ENCODE assay signal across 8 mouse cellular contexts in the genomic region with DNA sequence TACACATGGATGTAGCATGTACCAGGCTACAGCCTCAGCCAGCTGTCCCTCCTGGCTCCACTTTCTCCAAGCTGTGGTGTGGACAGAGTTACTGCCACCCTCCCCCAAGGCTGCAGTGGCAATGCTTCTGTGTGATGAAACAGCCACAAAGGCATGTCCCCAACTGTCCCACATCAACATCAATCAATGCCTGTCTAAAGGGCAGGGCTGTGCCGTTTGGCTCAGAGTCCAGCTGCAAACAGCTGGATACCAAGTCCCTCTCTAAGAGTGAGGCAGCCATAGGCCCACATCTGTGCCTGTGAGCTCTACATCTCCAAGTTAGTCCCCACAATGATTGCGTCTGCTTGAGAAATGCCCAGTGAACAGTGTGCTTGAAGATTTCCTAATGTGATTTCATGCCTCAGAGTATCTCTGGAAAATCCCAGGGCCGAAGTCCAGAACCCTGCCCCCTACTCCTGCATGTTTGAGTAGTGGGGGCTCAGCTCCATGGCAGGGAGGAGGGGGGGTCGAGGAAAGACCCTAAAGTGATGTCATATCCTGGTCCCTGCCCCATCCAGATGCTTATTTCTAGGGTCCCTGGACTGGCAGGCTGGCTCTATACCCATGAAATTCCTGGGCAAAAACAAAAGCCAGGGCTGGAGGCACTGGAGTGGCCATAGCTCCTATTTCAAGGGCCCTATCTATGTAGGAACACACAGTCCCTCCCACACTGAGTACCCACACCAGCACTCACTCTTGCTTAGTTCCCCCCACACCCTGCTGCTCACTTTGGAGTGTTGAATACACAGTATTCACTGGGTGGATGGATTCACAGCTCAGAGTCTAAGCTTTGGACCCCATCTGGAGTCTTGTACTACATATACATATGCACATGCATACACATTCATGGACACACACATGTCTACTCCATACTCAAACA. TPM values are rescaled to one million over a fixed set of nuclear protein-coding genes. Genes with fewer than 3 reads are reported as not detected.
DNase-seq lines count a peak whose midpoint lies in the region; ATAC-seq and TF ChIP-seq lines count a peak whose summit lies in the region.

No protein-coding gene starts in this region.

- H3K4me1 ChIP-seq in hindbrain, embryonic 13.5 days (replicated peaks): peaks cover 27% of the 10 kb centered on the region
- no peaks in the 10 kb centered on the region; the same call in 1 of the 2 replicates for H3K4me1 ChIP-seq in liver, embryonic 16.5 days (ENCODE audit: control insufficient read depth, low read depth, low read length)

- ATAC-seq in hindbrain, embryonic 13.5 days (ENCODE audit: low FRiP score): 0 out of 2 replicates have a peak, but pooled peaks have one; percentile 31
- ATAC-seq in liver, embryonic 16.5 days (ENCODE audit: low read depth): peak; percentile 70

- peaks cover 30% of the 10 kb centered on the region for H3K36me3 ChIP-seq in C2C12 (ENCODE audit: control insufficient read depth, insufficient read depth)
- no peaks in the 10 kb centered on the region for H3K36me3 ChIP-seq in hindbrain, embryonic 13.5 days
- no peaks in the 10 kb centered on the region for H3K36me3 ChIP-seq in liver, embryonic 16.5 days (ENCODE audit: control insufficient read depth, insufficient read depth)

- no peak overlapping the region for H3K9ac ChIP-seq in hindbrain, embryonic 13.5 days
- H3K9ac ChIP-seq in liver, embryonic 16.5 days (ENCODE audit: low read depth, low read length): no peak overlapping the region

- no peak overlapping the region for H3K4me2 ChIP-seq in hindbrain, embryonic 13.5 days
- no peak overlapping the region; the same call in 1 of the 2 replicates for H3K4me2 ChIP-seq in liver, embryonic 16.5 days (ENCODE audit: low read depth, low read length)

- TF ChIP-seq CTCF in C2C12 (IDR thresholded peaks at IDR 0.05; ENCODE audit: control insufficient read depth, insufficient read depth, insufficient read length): no peak

- no peak overlapping the region for H3K4me3 ChIP-seq in C2C12 (ENCODE audit: insufficient read depth, poor library complexity, severe bottlenecking)
- no peak overlapping the region for H3K4me3 ChIP-seq in hindbrain, embryonic 13.5 days
- H3K4me3 ChIP-seq in liver, embryonic 16.5 days (ENCODE audit: low read depth, low read length): no peak overlapping the region

- H3K79me2 ChIP-seq in C2C12 (ENCODE audit: control insufficient read depth, insufficient read depth): peaks cover 97% of the 10 kb centered on the region

- no peaks in the 10 kb centered on the region for H3K27me3 ChIP-seq in C2C12 (ENCODE audit: control insufficient read depth, insufficient read depth, insufficient read length)
- H3K27me3 ChIP-seq in hindbrain, embryonic 13.5 days: no peaks in the 10 kb centered on the region
- no peaks in the 10 kb centered on the region for H3K27me3 ChIP-seq in liver, embryonic 16.5 days (ENCODE audit: control insufficient read depth, insufficient read depth, low read depth, low read length)

- H3K27ac ChIP-seq in hindbrain, embryonic 13.5 days: no peak overlapping the region
- peak overlapping the region; percentile 78 for H3K27ac ChIP-seq in liver, embryonic 16.5 days (ENCODE audit: low read length)

- 24% methylated on average over 4 of the region's 4 CpGs for WGBS in hindbrain, embryonic 13.5 days
- WGBS in liver, embryonic 16.5 days (ENCODE audit: insufficient replicate concordance): 30% methylated on average over 4 of the region's 4 CpGs

- DNase-seq in adrenal gland, adult (ENCODE audit: inconsistent age in 2 of 2, low spot score in 1 of 2): peak; percentile 63 to 87
- no peak for DNase-seq in adrenal gland, postnatal 4 days (ENCODE audit: low spot score in 2 of 2)
- no peak for DNase-seq in gastrocnemius, postnatal 36 days
- no peak for DNase-seq in ovary, postnatal 10 days (ENCODE audit: low spot score)
- DNase-seq in left cerebral cortex, adult 18-20 months (ENCODE audit: low spot score in 2 of 2): no peak

- intact Hi-C loops in gastrocnemius, postnatal 36 days (cut with DNase I): no loop called here

- H3K79me3 ChIP-seq in C2C12 (ENCODE audit: low read depth): peaks cover 75% of the 10 kb centered on the region

- H3ac ChIP-seq in C2C12 (ENCODE audit: control insufficient read depth, insufficient read length, low read depth): no peak overlapping the region

- no peaks in the 10 kb centered on the region for H3K9me3 ChIP-seq in hindbrain, embryonic 13.5 days
- H3K9me3 ChIP-seq in liver, embryonic 16.5 days (replicated peaks; ENCODE audit: control insufficient read depth, low read length): no peaks in the 10 kb centered on the region

TF ChIP-seq in C2C12, 6 proteins besides CTCF, POLR2A, EP300 and RAD21:
- TF ChIP-seq FOSL1 (IDR thresholded peaks at IDR 0.05; ENCODE audit: insufficient read depth, low read length, poor library complexity, severe bottlenecking) (no peak), CEBPB (IDR thresholded peaks at IDR 0.05; ENCODE audit: low read depth) (peak; percentile 40), MAX (IDR thresholded peaks at IDR 0.05) (peak; percentile 27), MYOD1 (IDR thresholded peaks at IDR 0.05; ENCODE audit: control insufficient read depth, insufficient read length, low read depth) (peak; percentile 51), USF1 (IDR thresholded peaks at IDR 0.05; ENCODE audit: low read depth) (no peak), MYOG (IDR thresholded peaks at IDR 0.05; ENCODE audit: control insufficient read depth, extremely low read depth, insufficient read length) (no peak)

RNA-seq across cellular contexts. Expression of a gene that starts 49.6 kb away (rescaled TPM):
- total RNA-seq in adrenal gland, postnatal 4 days (2021): 10 to 100 TPM; 96.8 to 99.4 TPM
- polyA plus RNA-seq in C2C12 (2012; fragmentation: generic; extraction: Trizol): 177 TPM
- 53.1 and 62.7 TPM in 2 replicates for polyA plus RNA-seq in hindbrain, embryonic 13.5 days (2015; fragmentation: Nextera tagmentation; extraction: Ambion mirVana)
- polyA plus RNA-seq in liver, embryonic 16.5 days (2015; fragmentation: Nextera tagmentation; extraction: Ambion mirVana): 87.9 and 104 TPM in 2 replicates
- total RNA-seq in gastrocnemius, postnatal 36 days (2021): 10 to 100 TPM in 1 of 2 experiments, 1 to 10 TPM in 1; 6.4 to 10.3 TPM
- 1 to 10 TPM; 4.4 to 4.5 TPM for total RNA-seq in left cerebral cortex, adult 18-20 months (2021)

Comparison
In these comparisons a context has a peak if more than half of its experiments do, and no peak if none do; other contexts are left out.
1. DNase-seq: peak in adrenal gland, adult (2 of 2); none in adrenal gland, postnatal 4 days (0 of 2), gastrocnemius, postnatal 36 days (0 of 2), ovary, postnatal 10 days (single experiment) and left cerebral cortex, adult 18-20 months (0 of 2).
2. RNA of a gene that starts 49.6 kb away (total RNA-seq): 96.8 to 99.4 TPM in adrenal gland, postnatal 4 days; 6.4 to 10.3 TPM in gastrocnemius, postnatal 36 days and 4.4 to 4.5 TPM in left cerebral cortex, adult 18-20 months; every median in the first group is over 4 times any median in the second.